Mouse (Mus musculus) layer of hippocampus, adult 9-11 months (tissue): ENCODE results near the gene Dcun1d4.

ENCODE experiments used
- DNase-seq: peaks from one replicate; pipeline ENCODE4 v3.0.0; 2022

Gene Dcun1d4

GRCm38 (mm10) chr5:73500867-73501440 lies 20.2 kb downstream of the Dcun1d4 start:
- DNase-seq: no peak

GRCm38 (mm10) chr5:73502422-73502821 lies 21.6 kb downstream of the Dcun1d4 start:
- no peak for DNase-seq

GRCm38 (mm10) chr5:73503015-73503757 lies 22.4 kb downstream of the Dcun1d4 start:
- no peak for DNase-seq

GRCm38 (mm10) chr5:73511074-73511473 lies 30.3 kb downstream of the Dcun1d4 start:
- DNase-seq: no peak

GRCm38 (mm10) chr5:73512241-73512640 lies 31.4 kb downstream of the Dcun1d4 start:
- DNase-seq: no peak

- no peak for DNase-seq
Measured at GRCm38 (mm10) chr5:73512661-73513060, 31.9 kb downstream of the Dcun1d4 start.

- DNase-seq: no peak
Measured at GRCm38 (mm10) chr5:73514202-73514601, 33.4 kb downstream of the Dcun1d4 start.

GRCm38 (mm10) chr5:73517299-73517698 lies 36.5 kb downstream of the Dcun1d4 start:
- DNase-seq: no peak

GRCm38 (mm10) chr5:73518424-73519211 lies 37.8 kb downstream of the Dcun1d4 start:
- no peak for DNase-seq

GRCm38 (mm10) chr5:73520787-73521186 lies 40.0 kb downstream of the Dcun1d4 start:
- no peak for DNase-seq

GRCm38 (mm10) chr5:73523227-73523626 lies 42.4 kb downstream of the Dcun1d4 start:
- DNase-seq: no peak

GRCm38 (mm10) chr5:73524300-73525000 lies 43.6 kb downstream of the Dcun1d4 start:
- no peak for DNase-seq

GRCm38 (mm10) chr5:73532222-73532621 lies 51.4 kb downstream of the Dcun1d4 start:
- no peak for DNase-seq

GRCm38 (mm10) chr5:73532879-73533278 lies 52.1 kb downstream of the Dcun1d4 start:
- DNase-seq: no peak

GRCm38 (mm10) chr5:73537669-73538068 lies 56.9 kb downstream of the Dcun1d4 start:
- DNase-seq: no peak

- DNase-seq: no peak
Measured at GRCm38 (mm10) chr5:73538586-73539298, 57.9 kb downstream of the Dcun1d4 start.

- DNase-seq: peak; percentile 69
Measured at GRCm38 (mm10) chr5:73539848-73540510, 59.2 kb downstream of the Dcun1d4 start.

- no peak for DNase-seq
Measured at GRCm38 (mm10) chr5:73540511-73540871, 59.7 kb downstream of the Dcun1d4 start.

- DNase-seq: no peak
Measured at GRCm38 (mm10) chr5:73544111-73544753, 63.4 kb downstream of the Dcun1d4 start.

- no peak for DNase-seq
Measured at GRCm38 (mm10) chr5:73545641-73546040, 64.8 kb downstream of the Dcun1d4 start.

- no peak for DNase-seq
Measured at GRCm38 (mm10) chr5:73547252-73547651, 66.5 kb downstream of the Dcun1d4 start.
